In genomic region chr9:102543761-102544115, GRCm38 (mm10) we compare ENCODE assay signal across 12 mouse cellular contexts. TPM values are rescaled to one million over a fixed set of nuclear protein-coding genes. Genes with fewer than 3 reads are reported as not detected.
DNase-seq lines count a peak whose midpoint lies in the region; ATAC-seq and TF ChIP-seq lines count a peak whose summit lies in the region.
"Had no signal": no experiment of that assay in that cellular context is flagged by ENCODE, and none has a peak within 500 bp of the region (broad histone marks: within the 10 kb centered on the region; RNA-seq: fewer than 3 reads in every experiment).

No protein-coding gene starts in this region.

- H3K4me3 ChIP-seq in forebrain, postnatal 0 days (ENCODE audit: low read depth, low read length), result no peak overlapping the region
- H3K4me3 ChIP-seq in midbrain, embryonic 12.5 days, result no peak overlapping the region
- H3K4me3 ChIP-seq: limb, embryonic 15.5 days had no signal

- H3K9ac ChIP-seq in forebrain, postnatal 0 days, result no peak overlapping the region
- H3K9ac ChIP-seq in midbrain, embryonic 12.5 days (replicated peaks), result 0 out of 2 replicates have a peak overlapping the region, but pooled peaks have one; percentile 57
- H3K9ac ChIP-seq: limb, embryonic 15.5 days had no signal

- H3K4me1 ChIP-seq in forebrain, postnatal 0 days (ENCODE audit: insufficient read depth), result peaks cover 33% of the 10 kb centered on the region
- peaks cover 39% of the 10 kb centered on the region for H3K4me1 ChIP-seq in midbrain, embryonic 12.5 days

- H3K9me3 ChIP-seq in forebrain, postnatal 0 days (ENCODE audit: low read length), result no peaks in the 10 kb centered on the region
- no peaks in the 10 kb centered on the region for H3K9me3 ChIP-seq in midbrain, embryonic 12.5 days
- H3K9me3 ChIP-seq: heart, embryonic 10.5 days; limb, embryonic 15.5 days had no signal

- ATAC-seq in forebrain, postnatal 0 days, result no peak
- no peak for ATAC-seq in midbrain, embryonic 12.5 days (ENCODE audit: low FRiP score, low read depth)

- H3K36me3 ChIP-seq in forebrain, postnatal 0 days (ENCODE audit: insufficient read depth), result no peaks in the 10 kb centered on the region
- no peaks in the 10 kb centered on the region for H3K36me3 ChIP-seq in midbrain, embryonic 12.5 days
- H3K36me3 ChIP-seq: heart, embryonic 10.5 days; limb, embryonic 15.5 days had no signal

- H3K27me3 ChIP-seq in forebrain, postnatal 0 days (ENCODE audit: insufficient read depth, low read length), result no peaks in the 10 kb centered on the region
- H3K27me3 ChIP-seq in midbrain, embryonic 12.5 days, result peaks cover 61% of the 10 kb centered on the region

- peak overlapping the region; percentile 94; the same call in 1 of the 2 replicates for H3K27ac ChIP-seq in forebrain, postnatal 0 days (ENCODE audit: low read depth, low read length)
- peak overlapping the region; percentile 88 for H3K27ac ChIP-seq in midbrain, embryonic 12.5 days (replicated peaks)
- H3K27ac ChIP-seq: heart, embryonic 10.5 days; limb, embryonic 15.5 days had no signal

- peak; percentile 85 for DNase-seq in heart, adult 11 months
- no peak for DNase-seq in heart, adult 9 months (ENCODE audit: low spot score in 2 of 2)
- DNase-seq in brain, adult 2 months (ENCODE audit: low read depth, low spot score), result peak; percentile 27
- DNase-seq in forebrain, postnatal 0 days, result peak; percentile 50
- DNase-seq in urinary bladder, adult 18-20 months (ENCODE audit: low spot score in 2 of 2), result no peak
- DNase-seq in ovary, adult 18-20 months (ENCODE audit: low spot score), result no peak
- DNase-seq in lung, postnatal 14 days, result no peak
- DNase-seq: adrenal gland, adult 8-10 months; layer of hippocampus, postnatal 36 days had no signal

- no peak overlapping the region for H3K4me2 ChIP-seq in forebrain, postnatal 0 days (ENCODE audit: low read depth)
- H3K4me2 ChIP-seq in midbrain, embryonic 12.5 days (replicated peaks), result peak overlapping the region; percentile 68

- 41% methylated on average over 2 of the region's 2 CpGs for WGBS in forebrain, postnatal 0 days
- WGBS in midbrain, embryonic 12.5 days, result 23% methylated on average over 2 of the region's 2 CpGs

- no peak for TF ChIP-seq CTCF in forebrain, postnatal 0 days (IDR thresholded peaks at IDR 0.05; ENCODE audit: low read depth)

RNA-seq across cellular contexts. Expression of gene Ky, which starts 38.2 kb away (rescaled TPM):
- total RNA-seq in forebrain, postnatal 0 days (2014; rRNA removed), result 1.9 and 2.0 TPM in 2 replicates
- 0.30 and 0.59 TPM in 2 replicates for polyA plus RNA-seq in forebrain, postnatal 0 days (2015; fragmentation: Nextera tagmentation; extraction: Ambion mirVana)
- 0.17 and 0.61 TPM in 2 replicates for polyA plus RNA-seq in midbrain, embryonic 12.5 days (2016; fragmentation: Nextera tagmentation; extraction: Ambion mirVana)

Comparison
In these comparisons a context has a peak if more than half of its experiments do, and no peak if none do; other contexts are left out.
1. DNase-seq: peak in heart, adult 11 months (single experiment), brain, adult 2 months (single experiment) and forebrain, postnatal 0 days (single experiment); none in heart, adult 9 months (0 of 2), urinary bladder, adult 18-20 months (0 of 2), ovary, adult 18-20 months (single experiment) and lung, postnatal 14 days (single experiment).